Mouse (Mus musculus): Measurements from ENCODE around the gene Inpp5k.
"Not testable (repeated sequence)": the region's sequence is repeated elsewhere in the genome, so short reads cannot be mapped to it uniquely, and the experiment has no call there.

The Inpp5k gene

GRCm38 (mm10) chr11:75678747-75679438, 48.1 kb downstream of the Inpp5k start, which contains the start of gene Crk:
Gene Crk, plus strand, starts transcription at chr11:75679259.
- DNase-seq (ENCODE audit: low spot score) = peak; percentile 100

- peak; percentile 55 for DNase-seq (ENCODE audit: low spot score)
These were observed 48.8 kb downstream of the Inpp5k start for GRCm38 (mm10) chr11:75679439-75680171.

DNA sequence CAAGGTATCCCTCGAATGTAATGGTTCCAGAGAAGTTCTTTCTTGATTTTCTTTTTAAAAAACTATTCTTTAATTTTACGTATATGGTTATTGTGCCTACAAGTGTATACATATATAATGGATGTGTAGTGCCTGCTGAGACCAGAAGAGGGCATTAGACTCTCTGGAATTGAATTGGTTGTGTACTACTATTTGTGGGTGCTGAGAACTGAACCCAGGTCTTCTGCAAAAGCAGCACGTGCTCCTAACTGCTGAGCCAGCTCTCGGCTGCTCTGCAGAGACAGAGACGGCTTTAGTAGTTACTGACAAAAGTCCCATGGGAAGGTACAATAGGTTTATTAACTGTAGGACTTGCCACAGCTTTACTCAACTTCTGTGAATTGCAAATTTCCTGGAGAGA, 53.7 kb downstream of the Inpp5k start:
- no peak for DNase-seq (ENCODE audit: low spot score)

DNA sequence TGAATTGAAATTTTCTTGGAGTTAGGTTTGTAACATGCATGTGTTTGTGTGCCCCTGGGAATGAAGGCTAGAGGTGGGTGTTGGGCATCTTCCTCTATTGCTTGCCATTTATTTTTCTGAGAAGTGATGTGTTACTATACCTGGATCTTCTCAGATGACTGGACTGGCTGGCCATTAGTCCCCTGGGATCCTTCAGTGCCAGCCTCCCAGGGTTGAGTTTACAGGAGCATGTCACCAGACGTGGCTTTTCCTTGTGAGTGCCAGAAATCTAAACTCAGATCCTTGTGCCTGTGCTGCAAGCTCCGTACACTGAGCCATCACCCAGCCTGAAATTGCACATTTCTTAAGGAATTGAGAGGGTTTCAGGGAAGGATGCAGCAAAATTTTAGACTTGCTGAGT, 54.2 kb downstream of the Inpp5k start:
- no peak for DNase-seq (ENCODE audit: low spot score)

GRCm38 (mm10) chr11:75687343-75687993, 56.7 kb downstream of the Inpp5k start:
- DNase-seq (ENCODE audit: low spot score) = no peak

DNA sequence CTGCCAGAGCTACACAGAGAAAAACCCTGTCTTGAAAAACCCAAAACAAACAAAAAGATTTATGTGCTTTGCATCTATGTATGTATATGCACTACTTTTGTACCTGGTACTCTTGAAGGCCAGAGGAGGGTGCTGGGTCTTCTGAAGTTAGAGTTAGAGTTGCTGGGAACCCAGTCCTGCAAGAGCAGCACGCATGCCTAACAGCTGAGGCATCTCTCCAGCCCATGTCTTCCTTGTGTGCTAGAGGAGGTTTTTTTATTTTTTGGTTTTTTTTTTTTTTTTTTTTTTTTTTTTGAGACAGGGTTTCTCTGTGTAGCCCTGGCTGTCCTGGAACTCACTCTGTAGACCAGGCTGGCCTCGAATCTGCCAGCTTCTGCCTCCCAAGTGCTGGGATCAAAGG, 57.3 kb downstream of the Inpp5k start:
- no peak for DNase-seq (ENCODE audit: low spot score)

DNA sequence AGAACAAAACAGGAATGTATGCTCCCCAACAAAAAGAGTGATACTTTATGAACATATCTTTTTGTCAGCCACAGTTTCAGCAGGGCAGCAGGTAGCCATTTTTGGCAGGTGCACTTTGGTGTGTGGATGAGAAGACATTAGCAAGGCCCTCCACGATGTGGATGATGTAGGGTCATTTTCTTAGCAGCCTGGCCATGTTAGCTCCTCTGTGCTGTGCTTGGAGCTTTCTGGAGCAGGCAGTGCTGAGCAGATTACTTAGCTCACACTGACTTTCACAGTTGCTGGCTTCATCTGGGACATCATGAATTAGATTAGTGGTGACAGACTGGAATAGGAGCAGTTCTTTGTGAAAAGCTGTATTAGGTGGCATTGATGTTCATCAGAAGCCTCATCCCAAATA, 59.2 kb downstream of the Inpp5k start:
- no peak for DNase-seq (ENCODE audit: low spot score)

DNA sequence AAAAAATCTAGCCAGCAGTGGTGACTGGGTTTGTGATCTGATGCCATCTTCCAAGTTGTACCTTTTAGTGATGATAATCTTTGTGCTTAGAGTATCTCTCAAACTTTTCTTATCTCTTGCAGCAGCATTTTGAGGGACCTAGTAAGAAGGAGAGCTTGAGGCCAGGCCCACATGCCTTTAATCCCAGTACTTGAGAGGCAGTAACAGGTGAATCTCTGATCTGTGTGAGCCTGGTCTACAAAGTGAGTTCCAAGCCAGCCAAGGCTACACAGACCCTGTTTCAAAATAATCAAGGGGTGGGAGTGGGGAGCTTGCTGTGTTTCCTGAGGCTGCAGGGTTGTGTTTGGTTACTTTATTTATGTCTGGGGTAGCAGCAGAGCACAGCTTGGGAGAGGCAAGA, 60.3 kb downstream of the Inpp5k start:
- DNase-seq (ENCODE audit: low spot score) = no peak

DNA sequence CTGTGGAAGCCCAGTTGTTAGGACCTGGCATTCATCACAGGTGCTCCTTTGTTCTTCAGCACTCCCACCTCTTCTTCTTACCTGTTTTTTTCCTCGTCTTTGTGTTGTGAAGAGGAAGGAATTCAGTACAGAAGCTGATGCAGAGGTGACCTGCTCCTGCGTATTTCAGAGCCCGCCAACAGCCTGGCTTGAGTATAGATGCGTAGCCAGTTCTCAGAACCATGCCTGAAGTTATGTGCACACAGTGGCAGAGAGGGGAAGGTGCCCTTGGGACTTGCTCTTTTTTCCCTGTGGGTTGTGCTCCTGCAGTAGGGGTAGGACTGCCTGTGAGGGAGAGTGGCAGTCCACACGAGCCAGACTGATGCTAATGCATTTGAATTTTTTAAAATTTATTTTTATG, 62.8 kb downstream of the Inpp5k start:
- DNase-seq (ENCODE audit: low spot score) = no peak

DNA sequence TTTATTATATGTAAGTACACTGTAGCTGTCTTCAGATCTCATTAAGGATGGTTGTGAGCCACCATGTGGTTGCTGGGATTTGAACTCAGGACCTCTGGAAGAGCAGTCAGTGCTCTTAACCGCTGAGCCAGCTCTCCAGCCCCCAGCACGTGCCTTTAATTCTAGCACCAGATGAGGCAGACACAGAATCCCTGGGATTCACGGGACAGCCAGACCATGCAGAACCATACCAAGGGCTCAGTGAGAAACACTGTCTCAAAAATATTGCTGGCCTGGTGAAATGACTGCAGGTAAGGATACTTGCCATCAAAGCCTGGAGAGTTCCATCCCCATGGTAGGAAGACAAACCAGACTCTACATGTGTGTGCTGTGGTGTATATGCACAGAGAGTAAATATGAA, 66.7 kb downstream of the Inpp5k start:
- not testable (repeated sequence) for DNase-seq (ENCODE audit: low spot score)
